Mouse (Mus musculus) MEL (cell line): ENCODE measurements around the gene Rasl11b. TPM values are rescaled to one million over a fixed set of nuclear protein-coding genes. Genes with fewer than 3 reads are reported as not detected.

Experiments used
- DNase-seq: peaks from one replicate; pipeline ENCODE4 v3.0.0; 2011; ENCODE audit warnings: low read depth, low spot score
- H3K27ac ChIP-seq: 2 replicates; pipeline ENCODE4 v1.5.1; 2012; ENCODE audit warnings: low read depth, mild to moderate bottlenecking, control low read depth, low read length, moderate library complexity; ENCODE audit not compliant: control insufficient read depth
- H3K27me3 ChIP-seq, 2 experiments: fragments of 150-350 bp in 1 of 2; sonication (generic) in 1 of 2; 2 replicates each; pipeline ENCODE4 v1.6.1; 2012; ENCODE audit warnings: low read length in 2 of 2, mild to moderate bottlenecking in 2 of 2, improper control_type of control experiment in 1 of 2, moderate library complexity in 1 of 2; ENCODE audit not compliant: insufficient read depth in 2 of 2, control insufficient read depth in 1 of 2
- H3K36me3 ChIP-seq, 2 experiments: 2 replicates each; pipeline ENCODE4 v1.6.1; 2012 to 2014; ENCODE audit warnings: low read length in 2 of 2, improper control_type of control experiment in 1 of 2, inconsistent platforms in 1 of 2, mild to moderate bottlenecking in 1 of 2; ENCODE audit not compliant: insufficient read depth in 2 of 2, control insufficient read depth in 1 of 2
- H3K4me1 ChIP-seq, 2 experiments: fragments of 150-350 bp in 1 of 2; sonication (generic) in 1 of 2; 2 replicates each; pipeline ENCODE4 v1.6.1; 2012; ENCODE audit warnings: low read length in 2 of 2, improper control_type of control experiment in 1 of 2, mild to moderate bottlenecking in 1 of 2; ENCODE audit not compliant: insufficient read depth in 2 of 2, control insufficient read depth in 1 of 2
- H3K4me3 ChIP-seq, 2 experiments: fragments of 150-350 bp in 1 of 2; sonication (generic) in 1 of 2; 2 replicates each; pipeline ENCODE4 v1.5.1; 2012; ENCODE audit warnings: low read depth in 2 of 2, low read length in 2 of 2, mild to moderate bottlenecking in 2 of 2, moderate library complexity in 2 of 2, control low read depth in 1 of 2, improper control_type of control experiment in 1 of 2; ENCODE audit not compliant: control insufficient read depth in 1 of 2, insufficient read depth in 1 of 2
- H3K79me2 ChIP-seq: 2 replicates; pipeline ENCODE4 v1.6.1; 2012; ENCODE audit warnings: mild to moderate bottlenecking, low read length, moderate library complexity; ENCODE audit not compliant: control insufficient read depth, poor library complexity, insufficient read depth
- H3K9ac ChIP-seq: 2 replicates; pipeline ENCODE4 v1.6.1; 2012; ENCODE audit warnings: low read depth, mild to moderate bottlenecking, control low read depth, low read length, moderate library complexity; ENCODE audit not compliant: control insufficient read depth, poor library complexity, severe bottlenecking
- H3K9me3 ChIP-seq: fragments of 150-350 bp; sonication (generic); replicated peaks from 2 replicates; pipeline ENCODE4 v1.6.1; 2012; ENCODE audit warnings: mild to moderate bottlenecking, low read length, improper control_type of control experiment, moderate library complexity; ENCODE audit not compliant: insufficient read depth
- CHD1 ChIP-seq: IDR thresholded peaks from 2 replicates; pipeline ENCODE4 v1.6.1; 2012; ENCODE audit warnings: low read depth, mild to moderate bottlenecking, inconsistent platforms, low read length, improper control_type of control experiment
- CHD2 ChIP-seq: IDR thresholded peaks from 2 replicates; pipeline ENCODE4 v1.6.1; 2011; ENCODE audit warnings: low read length, improper control_type of control experiment
- CTCF ChIP-seq, 3 experiments: IDR thresholded peaks in 2 of 3; conservative IDR thresholded peaks in 1 of 3; 2 replicates each; pipeline ENCODE4 v1.5.1; 2011 to 2012; ENCODE audit warnings: low read length in 3 of 3, low read depth in 2 of 3, mild to moderate bottlenecking in 2 of 3, improper control_type of control experiment in 1 of 3, inconsistent platforms in 1 of 3, mixed read lengths in 1 of 3, moderate library complexity in 1 of 3; ENCODE audit not compliant: control insufficient read depth in 1 of 3, insufficient read depth in 1 of 3, poor library complexity in 1 of 3, severe bottlenecking in 1 of 3
- ELF1 ChIP-seq: IDR thresholded peaks from 2 replicates; pipeline ENCODE4 v1.6.1; 2014; ENCODE audit warnings: low read depth, mild to moderate bottlenecking, inconsistent platforms, low read length, improper control_type of control experiment, moderate library complexity
- ETS1 ChIP-seq: IDR thresholded peaks from 2 replicates; pipeline ENCODE4 v1.6.1; 2012; ENCODE audit warnings: low read depth, mild to moderate bottlenecking, inconsistent platforms, low read length, improper control_type of control experiment, moderate library complexity
- GABPA ChIP-seq: IDR thresholded peaks from 2 replicates; pipeline ENCODE4 v1.6.1; 2012; ENCODE audit warnings: low read depth, mild to moderate bottlenecking, inconsistent platforms, low read length, improper control_type of control experiment, moderate library complexity
- GATA1 ChIP-seq: IDR thresholded peaks from 2 replicates; pipeline ENCODE4 v1.6.1; 2011; ENCODE audit warnings: low read depth, low read length, improper control_type of control experiment
- MAFK ChIP-seq: IDR thresholded peaks from 2 replicates; pipeline ENCODE4 v1.6.1; 2011; ENCODE audit warnings: low read depth, mild to moderate bottlenecking, low read length, improper control_type of control experiment, borderline replicate concordance
- MAZ ChIP-seq: IDR thresholded peaks from 2 replicates; pipeline ENCODE4 v1.6.1; 2012; ENCODE audit warnings: low read depth, mild to moderate bottlenecking, inconsistent platforms, low read length, improper control_type of control experiment
- MEF2A ChIP-seq: IDR thresholded peaks from 2 replicates; pipeline ENCODE4 v1.6.1; 2014; ENCODE audit warnings: low read depth, mild to moderate bottlenecking, inconsistent platforms, low read length, improper control_type of control experiment; ENCODE audit not compliant: poor library complexity, insufficient replicate concordance, severe bottlenecking; ENCODE audit errors: extremely low read depth
- MYC ChIP-seq: IDR thresholded peaks from 2 replicates; pipeline ENCODE4 v1.6.1; 2011; ENCODE audit warnings: low read depth, mild to moderate bottlenecking, low read length, improper control_type of control experiment, moderate library complexity
- NELFE ChIP-seq: IDR thresholded peaks from 2 replicates; pipeline ENCODE4 v1.6.1; 2011; ENCODE audit warnings: low read depth, low read length, improper control_type of control experiment
- POLR2AphosphoS5 ChIP-seq: IDR thresholded peaks from 2 replicates; pipeline ENCODE4 v1.6.1; 2012; ENCODE audit warnings: low read depth, borderline replicate concordance, mild to moderate bottlenecking, inconsistent platforms, low read length, moderate library complexity, mixed read lengths
- RCOR1 ChIP-seq: IDR thresholded peaks from 2 replicates; pipeline ENCODE4 v1.6.1; 2012; ENCODE audit warnings: low read depth, mild to moderate bottlenecking, inconsistent platforms, low read length, improper control_type of control experiment
- SIN3A ChIP-seq: IDR thresholded peaks from 2 replicates; pipeline ENCODE4 v1.6.1; 2012; ENCODE audit warnings: low read length, improper control_type of control experiment, inconsistent platforms
- SMC3 ChIP-seq: IDR thresholded peaks from 2 replicates; pipeline ENCODE4 v1.6.1; 2011; ENCODE audit warnings: low read depth, low read length, improper control_type of control experiment
- TBP ChIP-seq: IDR thresholded peaks from 2 replicates; pipeline ENCODE4 v1.8.0; 2011; ENCODE audit warnings: low read depth, low read length, improper control_type of control experiment
- TCF12 ChIP-seq: IDR thresholded peaks from 2 replicates; pipeline ENCODE4 v1.6.1; 2014; ENCODE audit warnings: low read depth, mild to moderate bottlenecking, inconsistent platforms, low read length, improper control_type of control experiment, moderate library complexity
- USF2 ChIP-seq, 2 experiments: IDR thresholded peaks; 2 replicates each; pipeline ENCODE4 v1.6.1; 2011 to 2012; ENCODE audit warnings: improper control_type of control experiment in 2 of 2, low read length in 2 of 2, borderline replicate concordance in 1 of 2, inconsistent platforms in 1 of 2, low read depth in 1 of 2, mild to moderate bottlenecking in 1 of 2; ENCODE audit not compliant: insufficient read depth in 1 of 2
- ZNF384 ChIP-seq: IDR thresholded peaks from 2 replicates; pipeline ENCODE4 v1.6.1; 2012; ENCODE audit warnings: low read depth, mild to moderate bottlenecking, inconsistent platforms, low read length, improper control_type of control experiment
- polyA plus RNA-seq, 2 experiments: library from polyadenylated mRNA; stranded (reverse) in 1 of 2; unstranded in 1 of 2; fragments of >175 nt in 1 of 2; fragments of >200 nt in 1 of 2; gene quantifications; 2 replicates each; pipeline versions ENCODE4 v1.2.1 to v1.2.4; 2012; ENCODE audit warnings: low replicate concordance in 2 of 2, low read depth in 1 of 2; ENCODE audit not compliant: insufficient read length in 2 of 2, insufficient read depth in 1 of 2, missing spikeins in 1 of 2
- total RNA-seq: library from RNA; depleted of rRNA; stranded (reverse); fragments of 300-350 nt; gene quantifications from 2 replicates; pipeline ENCODE4 v1.2.3, GENCODE M21; 2012

The Rasl11b gene
- total and polyA plus RNA-seq, 3 experiments = 0.15 to 0.54 TPM; not detected in 1

DNA sequence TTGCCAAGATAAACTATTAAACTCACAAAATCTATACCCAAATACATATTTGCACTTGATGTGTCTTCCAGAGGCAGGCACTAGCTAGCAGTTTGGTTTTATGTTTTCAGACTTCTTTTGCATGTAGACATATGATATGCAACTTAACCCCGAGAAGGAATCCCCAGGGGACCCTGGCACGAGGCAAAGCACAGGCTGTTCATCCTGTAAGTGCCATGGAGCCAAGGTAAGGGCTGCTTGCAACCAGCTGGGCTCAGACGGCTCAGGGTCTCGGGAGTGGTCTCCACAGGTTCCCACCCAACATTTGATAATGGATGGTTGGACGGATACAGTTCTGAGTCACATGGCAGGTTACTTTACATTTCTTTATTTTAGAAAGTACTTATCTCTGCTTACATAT lies 9.4 kb downstream of the Rasl11b start:
- no peaks in the 10 kb centered on the region for H3K4me1 ChIP-seq
- no peak for DNase-seq
- H3K9ac ChIP-seq = no peak overlapping the region
- H3K36me3 ChIP-seq = no peaks in the 10 kb centered on the region
- no peak overlapping the region for H3K4me3 ChIP-seq
- no peaks in the 10 kb centered on the region for H3K9me3 ChIP-seq
- H3K27ac ChIP-seq = no peak overlapping the region
- TF ChIP-seq GATA1 (no peak), GABPA (no peak), CHD2 (no peak), TCF12 (no peak), CHD1 (no peak), ETS1 (no peak), SIN3A (no peak), ZNF384 (no peak), TBP (no peak), NELFE (no peak), USF2 (IDR thresholded peaks at IDR 0.05; ENCODE audit: borderline replicate concordance in 1 of 2, insufficient read depth in 1 of 2, low read depth in 1 of 2, low read length in 2 of 2) (no peak), RCOR1 (no peak), MYC (no peak), MAZ (no peak), ELF1 (no peak), SMC3 (no peak), MAFK (no peak), POLR2AphosphoS5 (no peak), MEF2A (no peak)
- H3K79me2 ChIP-seq = no peaks in the 10 kb centered on the region
- no peaks in the 10 kb centered on the region for H3K27me3 ChIP-seq

DNA sequence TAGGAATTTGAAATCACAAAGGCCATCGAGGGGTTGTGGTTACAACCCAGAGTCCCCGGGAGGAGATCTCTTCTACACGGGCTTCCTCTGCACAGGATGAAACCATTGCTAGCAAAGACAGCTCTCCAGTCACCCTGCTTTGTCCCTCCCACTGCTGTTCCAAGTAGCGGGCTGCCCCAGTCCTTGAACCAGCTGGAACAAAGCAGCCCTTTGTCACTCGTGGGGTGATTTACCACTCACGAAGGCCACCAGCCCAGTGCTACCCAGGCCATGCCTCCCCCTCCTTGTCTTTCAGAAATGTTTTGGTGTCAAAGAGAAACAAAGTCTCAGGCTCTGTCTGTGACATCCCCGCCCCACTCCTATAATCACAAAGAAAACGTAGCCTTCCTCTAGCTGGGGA lies 10.4 kb downstream of the Rasl11b start:
- no peak overlapping the region for H3K4me3 ChIP-seq
- H3K9me3 ChIP-seq = no peaks in the 10 kb centered on the region
- H3K36me3 ChIP-seq = no peaks in the 10 kb centered on the region
- H3K79me2 ChIP-seq = no peaks in the 10 kb centered on the region
- no peak for DNase-seq
- no peaks in the 10 kb centered on the region for H3K4me1 ChIP-seq
- no peak for TF ChIP-seq CHD2
- no peak for TF ChIP-seq RCOR1
- no peak for TF ChIP-seq MAZ
- TF ChIP-seq MAFK = no peak
- TF ChIP-seq POLR2AphosphoS5 = no peak
- no peak for TF ChIP-seq CTCF (IDR thresholded peaks at IDR 0.05 in 2 of 3, conservative IDR thresholded peaks at IDR 0.05 in 1 of 3; ENCODE audit: control insufficient read depth in 1 of 3, insufficient read depth in 1 of 3, low read depth in 2 of 3, low read length in 3 of 3, poor library complexity in 1 of 3, severe bottlenecking in 1 of 3)
- H3K9ac ChIP-seq = no peak overlapping the region
- H3K27ac ChIP-seq = no peak overlapping the region
- no peaks in the 10 kb centered on the region for H3K27me3 ChIP-seq
